Mouse (Mus musculus): ENCODE results near the gene Mettl14. TPM values are rescaled to one million over a fixed set of nuclear protein-coding genes. Genes with fewer than 3 reads are reported as not detected.
"Not testable (repeated sequence)": the region's sequence is repeated elsewhere in the genome, so short reads cannot be mapped to it uniquely, and the experiment has no call there.

Gene Mettl14
- polyA plus RNA-seq, 1 experiment from 2014 or later = 27.8 TPM

DNA sequence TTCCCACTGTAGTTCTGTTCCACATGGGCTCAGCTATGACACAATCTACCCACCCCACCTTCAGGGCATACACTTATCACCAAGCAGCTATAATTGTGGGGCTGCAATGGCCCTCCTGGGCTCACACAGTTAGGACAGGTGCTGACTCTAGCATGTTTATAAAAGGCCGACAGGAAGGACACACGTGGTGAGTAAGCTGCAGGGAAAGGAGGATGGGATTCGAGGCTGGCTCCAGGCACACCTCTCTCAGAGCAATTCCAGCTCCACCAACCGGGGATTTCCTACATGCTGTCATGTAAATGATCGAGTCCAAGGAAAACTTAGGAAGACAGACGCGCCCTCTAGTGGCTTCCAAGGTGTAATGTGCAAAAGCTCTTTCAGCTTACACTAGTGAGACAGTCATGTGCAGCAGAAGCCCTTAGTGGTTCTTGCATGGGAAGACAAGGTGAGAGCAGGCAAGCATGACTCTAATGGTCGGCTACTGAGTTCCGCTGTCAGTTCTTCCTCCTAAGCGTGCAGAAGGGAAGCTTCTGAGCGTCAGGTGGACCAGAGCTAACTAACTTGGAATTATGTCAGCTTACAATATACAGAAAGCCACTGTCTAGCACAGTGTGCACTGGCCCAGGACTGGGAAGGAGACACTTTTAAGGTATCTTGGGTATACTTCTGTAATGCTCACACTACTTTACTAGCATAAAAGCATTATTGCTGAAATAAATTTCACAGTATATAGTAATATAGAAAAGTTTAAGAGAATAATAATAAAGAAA, 14.0 kb downstream of the Mettl14 start:
- DNase-seq (ENCODE audit: low spot score) = peak; percentile 66
- peak; percentile 58 for ATAC-seq (ENCODE audit: insufficient read depth, low FRiP score, low TSS enrichment)
- no peak overlapping the region for H3K9ac ChIP-seq (ENCODE audit: low read length)
- WGBS = 33% methylated on average over 11 of the region's 11 CpGs
- H3K27ac ChIP-seq (ENCODE audit: low read depth, low read length) = no peak overlapping the region
- H3K27me3 ChIP-seq (ENCODE audit: control insufficient read depth, insufficient read depth, low read length) = no peaks in the 10 kb centered on the region
- H3K4me2 ChIP-seq (ENCODE audit: low read depth) = no peak overlapping the region
- H3K4me3 ChIP-seq (ENCODE audit: low read depth, low read length) = no peak overlapping the region
- no peaks in the 10 kb centered on the region for H3K9me3 ChIP-seq (ENCODE audit: control insufficient read depth, low read length)
- no peaks in the 10 kb centered on the region for H3K4me1 ChIP-seq (ENCODE audit: control insufficient read depth, insufficient read depth, low read length)
- peaks cover 2% of the 10 kb centered on the region; the same call in 1 of the 2 replicates for H3K36me3 ChIP-seq (ENCODE audit: control insufficient read depth, insufficient read depth, low read length)

- Histone ChIP-seq H3K36me3 (ENCODE audit: control insufficient read depth, insufficient read depth, low read length) (peaks cover 2% of the 10 kb centered on the region; the same call in 1 of the 2 replicates), H3K9ac (ENCODE audit: low read length) (no peak overlapping the region), H3K27ac (ENCODE audit: low read depth, low read length) (no peak overlapping the region), H3K4me3 (ENCODE audit: low read depth, low read length) (no peak overlapping the region), H3K4me1 (ENCODE audit: control insufficient read depth, insufficient read depth, low read length) (no peaks in the 10 kb centered on the region), H3K27me3 (ENCODE audit: control insufficient read depth, insufficient read depth, low read length) (no peaks in the 10 kb centered on the region), H3K9me3 (ENCODE audit: control insufficient read depth, low read length) (no peaks in the 10 kb centered on the region), H3K4me2 (ENCODE audit: low read depth) (no peak overlapping the region)
- WGBS = 95% methylated on average over 5 of the region's 5 CpGs
- ATAC-seq (ENCODE audit: insufficient read depth, low FRiP score, low TSS enrichment) = no peak
- no peak for DNase-seq (ENCODE audit: low spot score)
These were observed 15.0 kb downstream of the Mettl14 start for GRCm38 (mm10) chr3:123370927-123371326.

- Histone ChIP-seq H3K4me1 (ENCODE audit: control insufficient read depth, insufficient read depth, low read length) (no peaks in the 10 kb centered on the region), H3K4me2 (ENCODE audit: low read depth) (no peak overlapping the region), H3K27me3 (ENCODE audit: control insufficient read depth, insufficient read depth, low read length) (no peaks in the 10 kb centered on the region), H3K9me3 (ENCODE audit: control insufficient read depth, low read length) (no peaks in the 10 kb centered on the region), H3K36me3 (ENCODE audit: control insufficient read depth, insufficient read depth, low read length) (peaks cover 2% of the 10 kb centered on the region; the same call in 1 of the 2 replicates), H3K4me3 (ENCODE audit: low read depth, low read length) (no peak overlapping the region), H3K27ac (ENCODE audit: low read depth, low read length) (no peak overlapping the region), H3K9ac (ENCODE audit: low read length) (no peak overlapping the region)
- WGBS = 92% methylated on average over 12 of the region's 12 CpGs
- no peak for DNase-seq (ENCODE audit: low spot score)
- ATAC-seq (ENCODE audit: insufficient read depth, low FRiP score, low TSS enrichment) = no peak
These were observed 16.7 kb downstream of the Mettl14 start for GRCm38 (mm10) chr3:123369161-123369560.

- H3K4me1 ChIP-seq (ENCODE audit: control insufficient read depth, insufficient read depth, low read length); DNase-seq (ENCODE audit: low spot score); H3K4me3 ChIP-seq (ENCODE audit: low read depth, low read length); H3K27ac ChIP-seq (ENCODE audit: low read depth, low read length); H3K36me3 ChIP-seq (ENCODE audit: control insufficient read depth, insufficient read depth, low read length); H3K4me2 ChIP-seq (ENCODE audit: low read depth); ATAC-seq (ENCODE audit: insufficient read depth, low FRiP score, low TSS enrichment); H3K9ac ChIP-seq (ENCODE audit: low read length); H3K9me3 ChIP-seq (ENCODE audit: control insufficient read depth, low read length); H3K27me3 ChIP-seq (ENCODE audit: control insufficient read depth, insufficient read depth, low read length): not testable (repeated sequence)
- 94% methylated on average over 2 of the region's 2 CpGs for WGBS
These were observed 19.1 kb downstream of the Mettl14 start for GRCm38 (mm10) chr3:123366820-123367219.

GRCm38 (mm10) chr3:123356377-123356991, 29.4 kb downstream of the Mettl14 start:
- no peaks in the 10 kb centered on the region for H3K36me3 ChIP-seq (ENCODE audit: control insufficient read depth, insufficient read depth, low read length)
- no peak overlapping the region for H3K27ac ChIP-seq (ENCODE audit: low read depth, low read length)
- no peaks in the 10 kb centered on the region for H3K9me3 ChIP-seq (ENCODE audit: control insufficient read depth, low read length)
- no peaks in the 10 kb centered on the region for H3K27me3 ChIP-seq (ENCODE audit: control insufficient read depth, insufficient read depth, low read length)
- H3K4me3 ChIP-seq (ENCODE audit: low read depth, low read length) = no peak overlapping the region
- DNase-seq (ENCODE audit: low spot score) = no peak
- H3K9ac ChIP-seq (ENCODE audit: low read length) = no peak overlapping the region
- WGBS = 78% methylated on average over 4 of the region's 4 CpGs
- ATAC-seq (ENCODE audit: insufficient read depth, low FRiP score, low TSS enrichment) = no peak
- H3K4me2 ChIP-seq (ENCODE audit: low read depth) = no peak overlapping the region
- no peaks in the 10 kb centered on the region for H3K4me1 ChIP-seq (ENCODE audit: control insufficient read depth, insufficient read depth, low read length)

GRCm38 (mm10) chr3:123354388-123354787, 31.5 kb downstream of the Mettl14 start:
- no peaks in the 10 kb centered on the region for H3K36me3 ChIP-seq (ENCODE audit: control insufficient read depth, insufficient read depth, low read length)
- H3K4me2 ChIP-seq (ENCODE audit: low read depth) = no peak overlapping the region
- no peaks in the 10 kb centered on the region for H3K4me1 ChIP-seq (ENCODE audit: control insufficient read depth, insufficient read depth, low read length)
- no peak overlapping the region for H3K27ac ChIP-seq (ENCODE audit: low read depth, low read length)
- no peaks in the 10 kb centered on the region for H3K9me3 ChIP-seq (ENCODE audit: control insufficient read depth, low read length)
- ATAC-seq (ENCODE audit: insufficient read depth, low FRiP score, low TSS enrichment) (no peak), DNase-seq (ENCODE audit: low spot score) (no peak)
- 88% methylated on average over 9 of the region's 9 CpGs for WGBS
- no peak overlapping the region for H3K4me3 ChIP-seq (ENCODE audit: low read depth, low read length)
- no peaks in the 10 kb centered on the region for H3K27me3 ChIP-seq (ENCODE audit: control insufficient read depth, insufficient read depth, low read length)
- H3K9ac ChIP-seq (ENCODE audit: low read length) = no peak overlapping the region

GRCm38 (mm10) chr3:123353661-123354060, 32.2 kb downstream of the Mettl14 start:
- Histone ChIP-seq H3K4me3 (ENCODE audit: low read depth, low read length) (no peak overlapping the region), H3K4me1 (ENCODE audit: control insufficient read depth, insufficient read depth, low read length) (no peaks in the 10 kb centered on the region), H3K27ac (ENCODE audit: low read depth, low read length) (no peak overlapping the region), H3K9ac (ENCODE audit: low read length) (no peak overlapping the region), H3K36me3 (ENCODE audit: control insufficient read depth, insufficient read depth, low read length) (no peaks in the 10 kb centered on the region), H3K4me2 (ENCODE audit: low read depth) (no peak overlapping the region), H3K9me3 (ENCODE audit: control insufficient read depth, low read length) (no peaks in the 10 kb centered on the region), H3K27me3 (ENCODE audit: control insufficient read depth, insufficient read depth, low read length) (no peaks in the 10 kb centered on the region)
- DNase-seq (ENCODE audit: low spot score) (no peak), ATAC-seq (ENCODE audit: insufficient read depth, low FRiP score, low TSS enrichment) (no peak)
- 91% methylated on average over 12 of the region's 12 CpGs for WGBS

DNA sequence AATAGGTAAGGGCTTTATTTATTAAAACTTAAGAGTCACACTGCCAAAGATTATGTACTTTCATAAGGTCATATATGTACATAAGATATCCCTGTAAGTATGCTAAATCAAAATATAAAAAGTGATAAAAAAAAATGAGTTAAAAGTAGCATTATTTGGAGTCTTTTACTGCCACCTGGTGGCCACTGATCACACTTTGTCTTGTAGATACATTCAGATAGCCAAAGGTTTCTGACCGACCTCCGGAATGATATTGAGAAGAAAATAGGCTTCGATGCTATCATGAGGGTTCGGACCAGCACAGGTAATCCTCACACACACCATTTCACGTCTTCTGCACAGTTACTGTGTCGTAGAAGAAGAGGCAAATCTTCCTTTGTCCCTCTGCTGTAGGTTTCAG, 32.7 kb downstream of the Mettl14 start:
- H3K4me2 ChIP-seq (ENCODE audit: low read depth) = no peak overlapping the region
- ATAC-seq (ENCODE audit: insufficient read depth, low FRiP score, low TSS enrichment) (no peak), DNase-seq (ENCODE audit: low spot score) (peak; percentile 50)
- no peaks in the 10 kb centered on the region for H3K9me3 ChIP-seq (ENCODE audit: control insufficient read depth, low read length)
- no peaks in the 10 kb centered on the region for H3K36me3 ChIP-seq (ENCODE audit: control insufficient read depth, insufficient read depth, low read length)
- no peak overlapping the region for H3K27ac ChIP-seq (ENCODE audit: low read depth, low read length)
- no peak overlapping the region for H3K4me3 ChIP-seq (ENCODE audit: low read depth, low read length)
- WGBS = 71% methylated on average over 6 of the region's 6 CpGs
- H3K4me1 ChIP-seq (ENCODE audit: control insufficient read depth, insufficient read depth, low read length) = no peaks in the 10 kb centered on the region
- H3K9ac ChIP-seq (ENCODE audit: low read length) = no peak overlapping the region
- no peaks in the 10 kb centered on the region for H3K27me3 ChIP-seq (ENCODE audit: control insufficient read depth, insufficient read depth, low read length)

DNA sequence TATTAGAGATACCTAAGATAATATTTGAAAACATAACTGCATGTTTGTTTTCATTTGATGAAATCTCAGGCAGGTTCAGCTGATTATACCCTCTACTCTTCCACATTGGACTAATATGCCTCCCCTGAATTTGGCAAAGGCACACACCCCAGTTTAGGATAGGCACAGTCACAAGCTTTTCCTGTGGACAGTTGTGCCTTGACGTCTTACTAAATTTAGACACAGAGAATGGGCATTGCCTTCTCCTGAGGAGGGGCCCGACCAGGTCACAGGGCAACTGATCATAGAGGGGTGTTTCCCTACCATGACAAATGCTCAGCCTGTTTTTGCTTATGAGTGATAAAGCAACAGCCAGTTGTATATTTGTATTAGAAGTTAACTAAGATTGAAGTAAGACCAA, 34.4 kb downstream of the Mettl14 start:
- no peak overlapping the region for H3K27ac ChIP-seq (ENCODE audit: low read depth, low read length)
- H3K27me3 ChIP-seq (ENCODE audit: control insufficient read depth, insufficient read depth, low read length) = no peaks in the 10 kb centered on the region
- H3K9ac ChIP-seq (ENCODE audit: low read length) = no peak overlapping the region
- H3K4me3 ChIP-seq (ENCODE audit: low read depth, low read length) = no peak overlapping the region
- H3K9me3 ChIP-seq (ENCODE audit: control insufficient read depth, low read length) = no peaks in the 10 kb centered on the region
- no peaks in the 10 kb centered on the region for H3K4me1 ChIP-seq (ENCODE audit: control insufficient read depth, insufficient read depth, low read length)
- WGBS = 91% methylated on average over 2 of the region's 2 CpGs
- ATAC-seq (ENCODE audit: insufficient read depth, low FRiP score, low TSS enrichment) (no peak), DNase-seq (ENCODE audit: low spot score) (no peak)
- H3K36me3 ChIP-seq (ENCODE audit: control insufficient read depth, insufficient read depth, low read length) = no peaks in the 10 kb centered on the region
- H3K4me2 ChIP-seq (ENCODE audit: low read depth) = no peak overlapping the region

Measured in neural tube, embryonic 11.5 days (tissue).